Mouse (Mus musculus) heart, adult 9 months (tissue): ENCODE data around the gene Hoxa9.

ENCODE experiments used
- DNase-seq, 2 experiments: peaks; one replicate each; pipeline ENCODE4 v3.0.0; 2022; ENCODE audit warnings: low spot score in 2 of 2

Gene Hoxa9

GRCm38 (mm10) chr6:52216691-52217458 lies 14.0 kb downstream of the Hoxa9 start:
- DNase-seq: no peak

GRCm38 (mm10) chr6:52215771-52216535 lies 14.9 kb downstream of the Hoxa9 start:
- DNase-seq: no peak

GRCm38 (mm10) chr6:52215070-52215469 lies 15.8 kb downstream of the Hoxa9 start:
- DNase-seq: no peak

GRCm38 (mm10) chr6:52214271-52214670 lies 16.6 kb downstream of the Hoxa9 start:
- DNase-seq: no peak

- no peak for DNase-seq
Observed at GRCm38 (mm10) chr6:52213119-52213986, 17.5 kb downstream of the Hoxa9 start, which contains the start of the genes Hoxa3 and Gm28308. Gene Hoxa3, minus strand, starts transcription at chr6:52213336. Gene Gm28308, minus strand, starts transcription at chr6:52213339.

- DNase-seq: no peak
Observed at GRCm38 (mm10) chr6:52212556-52213118, 18.3 kb downstream of the Hoxa9 start.

- no peak for DNase-seq
Observed at GRCm38 (mm10) chr6:52211961-52212360, 18.9 kb downstream of the Hoxa9 start.

- DNase-seq: peak; percentile 33 to 58
Observed at GRCm38 (mm10) chr6:52211170-52211935, 19.5 kb downstream of the Hoxa9 start.

- no peak for DNase-seq
Observed at GRCm38 (mm10) chr6:52209685-52210046, 21.2 kb downstream of the Hoxa9 start.

- no peak for DNase-seq
Observed at GRCm38 (mm10) chr6:52208868-52209684, 21.8 kb downstream of the Hoxa9 start.

GRCm38 (mm10) chr6:52208072-52208867 lies 22.6 kb downstream of the Hoxa9 start, which contains the start of gene Hoxa6:
Gene Hoxa6, minus strand, starts transcription at chr6:52208722.
- DNase-seq: no peak

- no peak for DNase-seq
Observed at GRCm38 (mm10) chr6:52207684-52207976, 23.3 kb downstream of the Hoxa9 start.

- no peak for DNase-seq
Observed at GRCm38 (mm10) chr6:52206882-52207683, 23.8 kb downstream of the Hoxa9 start.

GRCm38 (mm10) chr6:52205638-52206621 lies 25.0 kb downstream of the Hoxa9 start:
- no peak for DNase-seq

GRCm38 (mm10) chr6:52205221-52205620 lies 25.7 kb downstream of the Hoxa9 start:
- DNase-seq: no peak

GRCm38 (mm10) chr6:52204050-52204752 lies 26.7 kb downstream of the Hoxa9 start, which contains the start of gene Hoxa5:
Gene Hoxa5, minus strand, starts transcription at chr6:52204587.
- DNase-seq: peak; percentile 50 to 66
